Mouse (Mus musculus) CH12.LX (cell line): ENCODE measurements around the gene Impg1. TPM values are rescaled to one million over a fixed set of nuclear protein-coding genes. Genes with fewer than 3 reads are reported as not detected.

Experiments
- DNase-seq: peaks from one replicate; pipeline ENCODE4 v3.0.0-alpha.2; 2013; ENCODE audit errors: extremely low read depth
- H3K27ac ChIP-seq: 2 replicates; pipeline ENCODE4 v1.5.1; 2012; ENCODE audit warnings: low read depth, mild to moderate bottlenecking, control low read depth, moderate library complexity; ENCODE audit not compliant: insufficient read depth
- H3K27me3 ChIP-seq: replicated peaks from 2 replicates; pipeline ENCODE3; 2012; ENCODE audit warnings: inconsistent platforms
- H3K36me3 ChIP-seq, 2 experiments: replicated peaks in 1 of 2; 2 replicates each; pipeline versions ENCODE3 to v1.6.1; 2012; ENCODE audit warnings: inconsistent platforms in 1 of 2, low read length in 1 of 2, mild to moderate bottlenecking in 1 of 2, mixed read lengths in 1 of 2, moderate library complexity in 1 of 2; ENCODE audit not compliant: control insufficient read depth in 1 of 2, insufficient read depth in 1 of 2
- H3K4me1 ChIP-seq, 2 experiments: 2 replicates each; pipeline ENCODE4 v1.6.1; 2012; ENCODE audit warnings: inconsistent platforms in 1 of 2, moderate library complexity in 1 of 2; ENCODE audit not compliant: insufficient read depth in 2 of 2, control insufficient read depth in 1 of 2
- H3K4me2 ChIP-seq: 2 replicates; pipeline ENCODE4 v1.6.1; 2012; ENCODE audit warnings: low read depth, mild to moderate bottlenecking, control low read depth; ENCODE audit not compliant: poor library complexity, insufficient read depth, severe bottlenecking
- H3K4me3 ChIP-seq, 3 experiments: fragments of 150-350 bp in 1 of 3; sonication (generic) in 1 of 3; replicated peaks in 1 of 3; 2 replicates each; pipeline versions ENCODE3 to v1.5.1; 2011 to 2012; ENCODE audit warnings: low read depth in 2 of 3, low read length in 2 of 3, mild to moderate bottlenecking in 2 of 3, moderate library complexity in 2 of 3, control low read depth in 1 of 3, improper control_type of control experiment in 1 of 3, inconsistent platforms in 1 of 3, mixed read lengths in 1 of 3; ENCODE audit not compliant: poor library complexity in 1 of 3
- H3K79me2 ChIP-seq: replicated peaks from 2 replicates; pipeline ENCODE4 v1.6.1; 2012; ENCODE audit warnings: mild to moderate bottlenecking, moderate library complexity; ENCODE audit not compliant: control insufficient read depth, poor library complexity, insufficient read depth, severe bottlenecking; ENCODE audit errors: extremely low read depth
- H3K9ac ChIP-seq: 2 replicates; pipeline ENCODE4 v1.6.1; 2012; ENCODE audit warnings: low read depth, mild to moderate bottlenecking, control low read depth, moderate library complexity; ENCODE audit not compliant: insufficient read depth
- H3K9me3 ChIP-seq: replicated peaks from 2 replicates; pipeline ENCODE3; 2012; ENCODE audit warnings: low read length, inconsistent platforms, mixed read lengths
- CHD1 ChIP-seq: IDR thresholded peaks from 2 replicates; pipeline ENCODE4 v1.6.1; 2012; ENCODE audit warnings: low read depth, low read length, improper control_type of control experiment, inconsistent platforms
- CHD2 ChIP-seq: IDR thresholded peaks from 2 replicates; pipeline ENCODE4 v1.6.1; 2011; ENCODE audit warnings: low read length, improper control_type of control experiment
- CTCF ChIP-seq, 2 experiments: IDR thresholded peaks in 1 of 2; conservative IDR thresholded peaks in 1 of 2; 2 replicates each; pipeline ENCODE4 v1.5.1; 2011 to 2012; ENCODE audit warnings: low read depth in 2 of 2, low read length in 2 of 2, improper control_type of control experiment in 1 of 2, inconsistent platforms in 1 of 2, mild to moderate bottlenecking in 1 of 2, moderate library complexity in 1 of 2
- E2F4 ChIP-seq: IDR thresholded peaks from 2 replicates; pipeline ENCODE4 v1.6.1; 2011; ENCODE audit warnings: low read depth, low read length, improper control_type of control experiment; ENCODE audit not compliant: insufficient replicate concordance
- ELF1 ChIP-seq: IDR thresholded peaks from 2 replicates; pipeline ENCODE4 v1.6.1; 2014; ENCODE audit warnings: low read depth, mild to moderate bottlenecking, inconsistent platforms, low read length, improper control_type of control experiment
- GABPA ChIP-seq: IDR thresholded peaks from 2 replicates; pipeline ENCODE4 v1.6.1; 2012; ENCODE audit warnings: low read depth, low read length, improper control_type of control experiment, inconsistent platforms; ENCODE audit not compliant: insufficient replicate concordance
- IRF4 ChIP-seq: IDR thresholded peaks from 2 replicates; pipeline ENCODE4 v1.6.1; 2014; ENCODE audit warnings: low read depth, mild to moderate bottlenecking, inconsistent platforms, low read length, improper control_type of control experiment
- JUN ChIP-seq: IDR thresholded peaks from 2 replicates; pipeline ENCODE4 v1.6.1; 2011; ENCODE audit warnings: low read depth, mild to moderate bottlenecking, low read length, improper control_type of control experiment, moderate library complexity; ENCODE audit not compliant: insufficient read depth
- KAT2A ChIP-seq: IDR thresholded peaks from 2 replicates; pipeline ENCODE4 v1.6.1; 2012; ENCODE audit warnings: low read length, improper control_type of control experiment, inconsistent platforms; ENCODE audit not compliant: insufficient replicate concordance
- MAFK ChIP-seq: IDR thresholded peaks from 2 replicates; pipeline ENCODE4 v1.6.1; 2011; ENCODE audit warnings: low read length, improper control_type of control experiment; ENCODE audit not compliant: insufficient replicate concordance
- MAX ChIP-seq: IDR thresholded peaks from 2 replicates; pipeline ENCODE4 v1.6.1; 2011; ENCODE audit warnings: low read length, improper control_type of control experiment
- MEF2A ChIP-seq: IDR thresholded peaks from 2 replicates; pipeline ENCODE4 v1.6.1; 2014; ENCODE audit warnings: low read depth, mild to moderate bottlenecking, inconsistent platforms, low read length, improper control_type of control experiment, borderline replicate concordance
- NELFE ChIP-seq: IDR thresholded peaks from 2 replicates; pipeline ENCODE4 v1.6.1; 2011; ENCODE audit warnings: low read depth, low read length, improper control_type of control experiment
- NRF1 ChIP-seq: IDR thresholded peaks from 2 replicates; pipeline ENCODE4 v1.6.1; 2014; ENCODE audit warnings: low read depth, mild to moderate bottlenecking, inconsistent platforms, low read length, improper control_type of control experiment, moderate library complexity
- POLR2A ChIP-seq: IDR thresholded peaks from 2 replicates; pipeline ENCODE4 v1.6.1; 2011; ENCODE audit warnings: low read depth, mild to moderate bottlenecking, improper control_type of control experiment, low read length
- POLR2AphosphoS2 ChIP-seq: IDR thresholded peaks from 2 replicates; pipeline ENCODE4 v1.6.1; 2011; ENCODE audit warnings: low read depth, low read length, improper control_type of control experiment
- RAD21 ChIP-seq: IDR thresholded peaks from 2 replicates; pipeline ENCODE4 v1.6.1; 2011; ENCODE audit warnings: low read depth, mild to moderate bottlenecking, low read length, improper control_type of control experiment, moderate library complexity
- SIN3A ChIP-seq: IDR thresholded peaks from 2 replicates; pipeline ENCODE4 v1.6.1; 2012; ENCODE audit warnings: low read length, improper control_type of control experiment, inconsistent platforms
- TCF12 ChIP-seq: IDR thresholded peaks from 2 replicates; pipeline ENCODE4 v1.6.1; 2014; ENCODE audit warnings: low read depth, mild to moderate bottlenecking, inconsistent platforms, low read length, improper control_type of control experiment
- USF2 ChIP-seq: conservative IDR thresholded peaks from 2 replicates; pipeline ENCODE4 v1.6.1; 2011; ENCODE audit warnings: low read depth, low read length, improper control_type of control experiment
- ZC3H11A ChIP-seq: IDR thresholded peaks from 2 replicates; pipeline ENCODE4 v1.6.1; 2012; ENCODE audit warnings: low read depth, mild to moderate bottlenecking, inconsistent platforms, low read length, improper control_type of control experiment
- ZKSCAN1 ChIP-seq: IDR thresholded peaks from 2 replicates; pipeline ENCODE4 v1.6.1; 2012; ENCODE audit warnings: low read depth, inconsistent platforms, low read length, improper control_type of control experiment, borderline replicate concordance
- ZMIZ1 ChIP-seq: IDR thresholded peaks from 2 replicates; pipeline ENCODE4 v1.6.1; 2012; ENCODE audit warnings: low read depth, mild to moderate bottlenecking, inconsistent platforms, low read length, improper control_type of control experiment
- ZNF384 ChIP-seq: IDR thresholded peaks from 2 replicates; pipeline ENCODE4 v1.6.1; 2012; ENCODE audit warnings: low read depth, low read length, improper control_type of control experiment, inconsistent platforms
- dilution Hi-C: fragments of 300-500 bp; cut with MboI; formaldehyde crosslinking; loops from 2 replicates; pipeline ENCODE4 v1.14.3; 2020; ENCODE audit warnings: low sequenced_read_pairs; ENCODE audit not compliant: extremely low pct_unique_long_range_greater_than_20kb, extremely low pct_ligation_motif_present
- in situ Hi-C: fragments of 300-500 bp; cut with MboI; formaldehyde crosslinking; loops from 3 replicates; pipeline ENCODE4 v1.14.3; 2019; ENCODE audit warnings: low sequenced_read_pairs, low pct_ligation_motif_present, low pct_unique_long_range_greater_than_20kb, mixed read lengths
- polyA plus RNA-seq: library from polyadenylated mRNA; unstranded; fragments of >175 nt; gene quantifications from 2 replicates; pipeline ENCODE4 v1.2.1, GENCODE M21; 2012; ENCODE audit warnings: low read depth; ENCODE audit not compliant: insufficient read length
- total RNA-seq, 2 experiments: library from RNA; depleted of rRNA; stranded (reverse); fragments of 300-350 nt in 1 of 2; fragments of >200 nt in 1 of 2; gene quantifications; 2 replicates each; pipeline ENCODE4 v1.2.3; 2012 to 2014

Gene Impg1
- total and polyA plus RNA-seq, 3 experiments = 0.13 to 0.90 (median 0.42) TPM

- dilution Hi-C loops = no loop called here
Measured at GRCm38 (mm10) chr9:80338026-80338425, 127.3 kb downstream of the Impg1 start.

GRCm38 (mm10) chr9:80335660-80336357 lies 129.5 kb downstream of the Impg1 start:
- no peak overlapping the region for H3K9ac ChIP-seq
- no peaks in the 10 kb centered on the region for H3K9me3 ChIP-seq
- no peak overlapping the region for H3K27ac ChIP-seq
- dilution Hi-C loops (no loop called here), in situ Hi-C loops (no loop called here)
- no peaks in the 10 kb centered on the region for H3K36me3 ChIP-seq
- H3K27me3 ChIP-seq = no peaks in the 10 kb centered on the region
- H3K4me1 ChIP-seq = peaks cover 5 to 22% of the 10 kb centered on the region in 2 experiments; a peak in 3 of 4 replicates
- no peak overlapping the region for H3K4me2 ChIP-seq
- DNase-seq = no peak
- H3K4me3 ChIP-seq = no peak overlapping the region
- H3K79me2 ChIP-seq = no peaks in the 10 kb centered on the region
- TF ChIP-seq NELFE (no peak), MAX (no peak), CHD1 (no peak), TCF12 (no peak), POLR2AphosphoS2 (no peak), NRF1 (no peak), CHD2 (no peak), MAFK (no peak), ZNF384 (no peak), RAD21 (no peak), MEF2A (no peak), SIN3A (no peak), ZC3H11A (no peak), ELF1 (no peak), E2F4 (no peak), IRF4 (no peak), JUN (no peak)
- TF ChIP-seq, all 38 proteins: peak for 0

More at GRCm38 (mm10) chr9:80338026-80338425, 127.3 kb downstream of the Impg1 start:
- in situ Hi-C loops = no loop called here
- Histone ChIP-seq H3K36me3 (no peaks in the 10 kb centered on the region), H3K4me3 (no peak overlapping the region), H3K9ac (no peak overlapping the region), H3K27ac (no peak overlapping the region), H3K27me3 (no peaks in the 10 kb centered on the region), H3K4me2 (no peak overlapping the region), H3K79me2 (no peaks in the 10 kb centered on the region), H3K9me3 (no peaks in the 10 kb centered on the region), H3K4me1 (peaks cover 2 to 34% of the 10 kb centered on the region in 2 experiments; a peak in 3 of 4 replicates)
- DNase-seq = no peak
- TF ChIP-seq GABPA (no peak), ZMIZ1 (no peak), CTCF (conservative IDR thresholded peaks at IDR 0.05 in 1 of 2, IDR thresholded peaks at IDR 0.05 in 1 of 2; ENCODE audit: low read depth in 2 of 2, low read length in 2 of 2) (no peak), MAX (no peak), USF2 (no peak), ZKSCAN1 (no peak), POLR2A (no peak), CHD2 (no peak), KAT2A (no peak), ZNF384 (no peak), JUN (no peak)
